Mouse (Mus musculus): ENCODE data around the gene Zhx3.

The Zhx3 gene

GRCm38 (mm10) chr2:160804794-160805527, 67.8 kb downstream of the Zhx3 start:
- no peak for DNase-seq (ENCODE audit: low spot score)

GRCm38 (mm10) chr2:160802326-160802725, 70.5 kb downstream of the Zhx3 start:
- no peak for DNase-seq (ENCODE audit: low spot score)

GRCm38 (mm10) chr2:160800967-160801366, 71.8 kb downstream of the Zhx3 start:
- no peak for DNase-seq (ENCODE audit: low spot score)

- DNase-seq (ENCODE audit: low spot score): no peak
Measured at GRCm38 (mm10) chr2:160798206-160798605, 74.6 kb downstream of the Zhx3 start.

GRCm38 (mm10) chr2:160796973-160797372, 75.8 kb downstream of the Zhx3 start:
- no peak for DNase-seq (ENCODE audit: low spot score)

GRCm38 (mm10) chr2:160793117-160793516, 79.7 kb downstream of the Zhx3 start:
- no peak for DNase-seq (ENCODE audit: low spot score)

- no peak for DNase-seq (ENCODE audit: low spot score)
Measured at GRCm38 (mm10) chr2:160789741-160790140, 83.1 kb downstream of the Zhx3 start.

- DNase-seq (ENCODE audit: low spot score): no peak
Measured at GRCm38 (mm10) chr2:160789046-160789445, 83.8 kb downstream of the Zhx3 start.

- DNase-seq (ENCODE audit: low spot score): no peak
Measured at GRCm38 (mm10) chr2:160786333-160786732, 86.5 kb downstream of the Zhx3 start.

GRCm38 (mm10) chr2:160780834-160781219, 92.0 kb downstream of the Zhx3 start:
- DNase-seq (ENCODE audit: low spot score): no peak

GRCm38 (mm10) chr2:160780154-160780833, 92.5 kb downstream of the Zhx3 start:
- DNase-seq (ENCODE audit: low spot score): no peak

GRCm38 (mm10) chr2:160778034-160778433, 94.8 kb downstream of the Zhx3 start:
- no peak for DNase-seq (ENCODE audit: low spot score)

- DNase-seq (ENCODE audit: low spot score): no peak
Measured at GRCm38 (mm10) chr2:160771325-160772276, 101.2 kb downstream of the Zhx3 start.

- DNase-seq (ENCODE audit: low spot score): no peak
Measured at GRCm38 (mm10) chr2:160770871-160771270, 101.9 kb downstream of the Zhx3 start.

GRCm38 (mm10) chr2:160770409-160770808, 102.4 kb downstream of the Zhx3 start:
- DNase-seq (ENCODE audit: low spot score): no peak

GRCm38 (mm10) chr2:160768997-160769396, 103.8 kb downstream of the Zhx3 start:
- DNase-seq (ENCODE audit: low spot score): no peak

- no peak for DNase-seq (ENCODE audit: low spot score)
Measured at GRCm38 (mm10) chr2:160768097-160768695, 104.6 kb downstream of the Zhx3 start.

GRCm38 (mm10) chr2:160767201-160767600, 105.6 kb downstream of the Zhx3 start:
- no peak for DNase-seq (ENCODE audit: low spot score)

- no peak for DNase-seq (ENCODE audit: low spot score)
Measured at GRCm38 (mm10) chr2:160766371-160766771, 106.4 kb downstream of the Zhx3 start.

GRCm38 (mm10) chr2:160765096-160765495, 107.7 kb downstream of the Zhx3 start:
- no peak for DNase-seq (ENCODE audit: low spot score)

GRCm38 (mm10) chr2:160764386-160764785, 108.4 kb downstream of the Zhx3 start:
- no peak for DNase-seq (ENCODE audit: low spot score)

GRCm38 (mm10) chr2:160763816-160764215, 109.0 kb downstream of the Zhx3 start:
- no peak for DNase-seq (ENCODE audit: low spot score)
